Mouse (Mus musculus) c-Kit-positive CD71-negative TER-119-negative erythroid progenitor cells, embryonic 14.5 days (primary cell): ENCODE results near the gene Asic1.
A peak's percentile ranks its signal among the peaks of the same experiment; 100 is the strongest.

Experiments
- DNase-seq: peaks from one replicate; pipeline ENCODE4 v3.0.0-alpha.2; 2013; ENCODE audit warnings: low read depth

Gene Asic1

DNA sequence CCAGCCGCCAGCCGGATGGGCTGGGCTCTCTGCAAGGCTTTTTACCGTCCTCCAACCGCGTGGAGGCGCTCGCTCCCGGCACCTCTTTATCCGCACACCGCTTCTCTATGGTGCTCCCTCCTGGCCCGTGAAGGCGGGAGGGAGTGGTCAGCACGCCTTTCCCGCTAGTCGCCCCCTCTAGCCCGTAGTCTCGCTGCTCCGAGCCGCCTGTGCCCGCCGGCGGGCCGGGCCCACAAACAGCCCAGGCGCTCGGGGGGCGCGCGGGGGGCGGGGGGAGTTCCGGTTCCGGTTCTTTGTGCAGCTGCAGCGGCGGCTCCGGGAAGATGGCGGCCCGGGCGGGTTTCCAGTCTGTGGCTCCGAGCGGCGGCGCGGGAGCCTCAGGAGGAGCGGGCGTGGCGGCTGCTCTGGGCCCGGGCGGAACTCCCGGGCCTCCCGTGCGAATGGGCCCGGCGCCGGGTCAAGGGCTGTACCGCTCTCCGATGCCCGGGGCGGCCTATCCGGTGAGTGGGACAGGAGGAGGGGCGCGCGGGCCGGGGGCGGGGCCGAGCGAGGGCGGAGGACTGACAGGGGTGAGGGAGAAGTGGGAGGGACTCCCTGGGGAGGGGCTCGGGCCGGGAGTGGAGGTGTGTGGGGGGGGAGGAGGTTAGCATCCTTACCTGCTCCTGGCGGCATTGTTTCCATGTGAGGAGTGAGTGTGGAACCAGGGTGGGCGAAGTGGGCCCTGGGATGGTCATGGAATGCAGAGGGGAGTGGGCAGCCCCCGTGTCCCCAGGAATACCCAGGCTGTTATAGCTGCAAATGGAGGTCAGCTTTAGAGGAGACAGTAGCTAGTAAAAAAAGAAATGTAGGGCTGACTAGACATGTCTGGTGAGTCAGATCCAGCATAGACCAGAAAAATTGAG lies 32.1 kb downstream of the Asic1 start, which contains the start of gene Smarcd1:
Gene Smarcd1, plus strand, starts transcription at position 131 of the 902 bp plus-strand sequence.
- peak; percentile 85 for DNase-seq

DNA sequence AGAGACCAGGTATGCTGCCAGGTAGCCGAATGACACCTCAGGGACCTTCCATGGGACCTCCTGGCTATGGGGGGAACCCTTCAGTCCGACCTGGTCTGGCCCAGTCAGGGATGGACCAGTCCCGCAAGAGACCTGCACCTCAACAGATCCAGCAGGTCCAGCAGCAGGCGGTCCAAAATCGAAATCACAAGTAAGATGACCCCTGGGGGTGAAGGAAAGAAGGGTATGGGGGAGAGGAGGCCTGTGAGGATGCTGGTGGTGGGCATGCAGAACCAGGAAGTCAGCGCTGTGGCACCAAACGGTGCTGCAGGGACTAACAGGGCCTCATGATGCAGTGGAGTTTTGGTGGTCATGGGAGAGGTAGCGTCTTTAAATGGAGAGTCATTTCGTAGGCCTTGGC lies 32.9 kb downstream of the Asic1 start:
- DNase-seq = no peak

DNA sequence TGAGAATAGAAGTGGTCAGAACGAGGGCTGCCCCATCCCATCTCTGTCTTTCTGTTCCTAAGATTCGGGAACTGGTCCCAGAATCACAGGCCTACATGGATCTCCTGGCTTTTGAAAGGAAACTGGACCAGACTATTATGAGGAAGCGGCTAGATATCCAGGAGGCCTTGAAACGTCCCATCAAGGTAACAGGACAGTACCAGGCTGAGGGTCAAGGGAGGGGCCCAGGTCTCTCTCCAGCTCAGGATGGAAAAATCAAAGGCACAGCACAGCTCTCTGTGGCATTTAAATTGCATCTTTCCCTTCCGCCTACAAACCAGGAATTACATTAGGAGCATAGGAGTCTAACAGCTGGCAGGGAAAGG lies 33.5 kb downstream of the Asic1 start:
- DNase-seq = no peak

DNA sequence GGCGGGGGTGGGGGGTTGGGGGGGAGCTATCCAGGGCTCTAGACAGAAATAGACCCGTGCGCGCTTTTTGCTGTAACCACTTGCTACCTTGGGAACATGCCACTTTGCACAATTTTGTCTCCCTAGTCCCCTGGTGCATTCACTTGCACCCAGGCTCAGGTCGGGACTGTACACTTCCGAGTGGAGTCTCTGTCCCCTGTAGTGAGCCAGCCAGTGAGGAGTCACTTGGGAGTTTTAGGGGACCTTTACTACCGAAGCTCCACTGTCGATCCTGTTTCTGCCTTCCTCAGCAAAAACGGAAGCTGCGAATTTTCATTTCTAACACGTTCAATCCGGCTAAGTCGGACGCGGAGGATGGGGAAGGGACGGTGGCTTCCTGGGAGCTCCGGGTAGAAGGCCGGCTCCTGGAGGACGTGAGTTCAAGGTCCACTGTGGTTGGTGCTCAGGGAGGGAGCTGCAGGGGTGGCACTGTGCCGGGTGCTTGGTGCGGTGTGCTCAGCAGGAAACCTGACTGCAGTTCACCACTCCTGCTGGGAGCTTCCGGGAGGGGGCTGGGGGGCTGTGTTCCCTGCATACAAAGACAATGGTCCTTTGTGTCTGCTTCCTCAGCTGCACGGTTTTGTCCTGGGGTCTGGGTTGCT lies 34.0 kb downstream of the Asic1 start:
- DNase-seq = no peak

DNA sequence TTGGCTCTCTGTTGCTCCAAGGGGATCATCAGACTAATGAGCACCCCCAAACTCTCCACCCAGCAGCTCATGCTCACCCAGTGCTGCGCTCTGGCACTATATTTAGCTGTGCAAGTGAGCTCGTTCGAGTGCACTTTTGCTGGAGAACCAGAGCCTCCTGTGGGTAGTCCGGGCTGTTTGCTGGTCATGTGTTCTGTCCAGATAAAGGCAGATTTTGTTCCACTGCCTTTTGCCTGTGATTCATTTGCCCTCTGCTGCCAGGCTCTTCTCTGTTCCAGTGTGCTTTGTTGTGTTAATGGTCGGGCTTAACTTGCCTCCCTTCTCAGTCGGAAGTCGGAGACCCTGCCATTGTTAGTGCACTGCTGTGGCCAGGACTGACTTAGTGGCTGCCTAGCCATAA lies 34.7 kb downstream of the Asic1 start:
- DNase-seq = no peak

DNA sequence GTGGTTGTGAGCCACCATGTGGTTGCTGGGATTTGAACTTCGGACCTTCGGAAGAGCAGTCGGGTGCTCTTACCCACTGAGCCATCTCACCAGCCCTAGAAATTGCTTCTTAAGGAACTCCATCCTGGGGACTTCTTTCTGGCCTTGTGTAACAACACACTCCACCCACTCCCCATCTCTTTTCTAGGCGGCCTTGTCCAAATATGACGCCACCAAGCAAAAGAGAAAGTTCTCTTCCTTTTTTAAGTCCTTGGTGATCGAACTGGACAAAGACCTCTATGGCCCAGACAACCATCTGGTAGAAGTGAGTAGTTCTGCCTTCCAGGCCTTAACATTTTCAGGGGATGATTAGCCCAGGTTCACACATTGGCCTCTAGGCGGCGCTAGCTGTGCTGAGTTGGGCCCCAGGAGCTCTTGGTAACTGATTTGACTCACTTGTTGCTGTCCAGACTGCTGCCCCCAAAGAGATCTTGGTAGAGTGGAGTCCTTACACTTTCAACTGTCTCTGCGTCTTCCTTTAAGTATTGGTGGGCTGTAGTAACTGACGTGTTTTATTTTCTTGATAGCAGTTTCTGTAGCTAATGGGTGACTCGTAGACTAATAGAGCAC lies 35.4 kb downstream of the Asic1 start, which contains the start of gene Gm17349:
Gene Gm17349, minus strand, starts transcription at position 51 of the 609 bp plus-strand sequence.
- peak; percentile 76 for DNase-seq

DNA sequence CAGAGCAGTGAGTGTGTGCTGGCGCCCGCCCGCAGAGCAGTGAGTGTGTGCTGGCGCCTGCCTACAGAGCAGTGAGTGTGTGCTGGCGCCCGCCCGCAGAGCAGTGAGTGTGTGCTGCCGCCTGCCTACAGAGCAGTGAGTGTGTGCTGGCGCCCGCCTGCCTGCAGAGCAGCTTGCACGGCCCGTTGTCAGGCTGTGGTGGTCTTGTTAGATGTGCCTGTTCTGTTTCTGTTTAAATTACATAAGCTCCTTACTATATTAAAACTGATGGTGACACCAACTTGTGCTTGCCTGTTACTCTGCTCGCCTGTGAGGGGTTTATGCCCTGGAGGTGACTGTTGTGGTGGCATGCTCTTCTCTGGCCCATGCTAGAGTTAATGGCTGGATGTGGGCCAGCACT lies 38.0 kb downstream of the Asic1 start:
- no peak for DNase-seq

DNA sequence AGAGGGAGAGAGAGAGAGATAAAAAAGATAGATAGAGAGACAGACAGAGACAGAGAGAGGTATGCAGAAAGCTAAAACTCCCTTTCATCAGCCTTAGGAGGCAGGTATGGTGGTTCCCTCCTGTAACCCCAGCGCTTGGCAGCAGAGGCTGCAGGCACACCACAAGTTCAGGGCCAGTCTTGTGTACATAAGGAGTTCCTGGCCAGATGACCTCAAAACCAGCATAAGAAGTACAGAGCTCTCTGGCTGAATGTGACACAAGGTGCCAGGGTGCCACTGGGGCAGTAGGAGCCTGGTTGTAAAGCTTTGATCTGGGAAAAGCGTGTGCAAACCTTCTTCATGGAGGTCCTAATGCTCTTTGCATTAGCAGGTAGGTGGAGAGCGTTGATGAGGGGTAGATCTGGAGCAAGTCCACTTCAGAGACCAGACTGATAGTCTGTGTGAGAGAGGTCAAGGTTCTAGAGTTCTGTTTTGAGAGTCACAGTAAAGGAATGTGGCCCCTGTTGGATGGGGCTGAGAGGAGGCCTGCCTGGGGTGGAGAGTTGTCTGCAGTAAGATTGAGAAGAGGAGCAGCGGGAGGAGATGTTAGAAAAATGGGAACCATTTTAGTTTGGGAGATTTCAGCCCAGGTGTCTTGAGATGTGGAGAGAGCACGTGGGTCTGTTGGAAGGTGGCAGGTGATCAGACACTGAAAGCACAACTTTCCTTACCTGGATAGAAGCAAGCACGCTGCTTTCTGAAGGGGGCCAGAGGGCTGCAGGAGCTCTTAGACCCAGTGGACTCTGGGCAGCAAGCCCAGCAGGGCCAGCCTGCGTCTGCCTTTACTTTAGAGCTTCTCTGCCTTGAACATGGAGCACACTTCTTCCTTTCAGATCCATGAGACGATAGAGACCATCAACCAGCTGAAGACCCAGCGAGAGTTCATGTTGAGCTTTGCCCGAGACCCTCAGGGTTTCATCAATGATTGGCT lies 40.3 kb downstream of the Asic1 start:
- no peak for DNase-seq

DNA sequence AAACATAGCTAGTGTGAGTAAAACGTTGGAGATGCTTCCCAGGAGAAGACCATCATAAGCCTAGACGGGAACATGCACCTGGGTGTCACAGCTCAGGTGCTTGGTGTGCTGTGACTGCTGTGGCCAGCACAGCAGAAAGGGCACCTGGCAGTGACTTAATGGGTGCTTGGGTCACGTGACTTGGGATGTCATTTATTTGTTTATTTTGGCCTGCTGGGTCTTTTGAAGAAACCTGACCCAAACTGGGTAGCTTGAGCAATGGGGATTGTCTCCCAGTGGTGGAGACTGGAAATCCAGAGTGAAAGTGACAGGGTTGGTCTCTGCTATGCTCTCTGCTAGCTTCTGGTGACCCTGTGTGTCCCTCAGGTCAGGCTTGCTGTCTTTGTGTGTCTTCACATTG lies 41.3 kb downstream of the Asic1 start:
- DNase-seq = no peak

DNA sequence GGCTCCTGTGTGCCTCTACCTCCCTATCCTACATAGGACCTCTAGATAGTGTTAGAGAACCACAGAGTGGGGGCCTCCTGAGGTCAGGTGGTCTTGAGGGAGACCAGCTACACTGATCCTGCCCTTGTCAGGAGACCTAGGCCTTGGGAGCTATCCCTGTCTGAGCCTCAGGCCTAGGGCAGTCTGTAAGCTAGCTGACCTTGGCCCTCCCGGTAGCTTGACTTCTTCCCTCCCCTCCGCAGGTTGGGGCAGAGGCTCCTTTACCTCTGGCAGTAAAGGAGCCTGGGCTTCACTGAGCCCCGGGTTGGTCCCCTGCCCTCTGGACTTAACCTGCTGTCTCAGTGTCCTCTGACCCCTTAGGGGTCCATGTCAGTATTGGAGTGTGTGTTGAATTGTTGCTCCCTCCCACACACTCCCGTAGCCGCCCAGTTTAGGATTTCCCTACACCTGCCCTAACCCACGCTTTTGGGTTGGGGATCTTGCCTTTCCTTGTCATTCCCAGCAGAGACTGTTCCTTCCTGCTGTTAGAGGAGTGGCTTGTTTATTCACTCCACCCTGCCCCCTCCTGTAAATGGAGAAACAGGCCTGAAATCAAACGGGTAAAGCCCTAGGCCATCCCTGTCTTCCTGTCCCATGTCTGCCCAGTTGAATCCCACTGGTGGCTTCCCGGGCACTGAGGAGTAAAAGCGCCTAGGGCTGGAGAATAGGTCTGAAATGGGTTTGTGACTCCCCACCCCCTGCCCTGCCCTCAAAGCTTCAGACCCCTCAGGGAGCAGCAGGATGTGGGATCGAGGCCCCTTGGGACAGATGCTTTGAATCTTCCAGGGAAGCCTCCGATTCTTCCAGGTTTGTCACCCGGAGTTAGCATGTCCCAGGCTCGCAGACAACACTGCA lies 42.7 kb downstream of the Asic1 start:
- no peak for DNase-seq

DNA sequence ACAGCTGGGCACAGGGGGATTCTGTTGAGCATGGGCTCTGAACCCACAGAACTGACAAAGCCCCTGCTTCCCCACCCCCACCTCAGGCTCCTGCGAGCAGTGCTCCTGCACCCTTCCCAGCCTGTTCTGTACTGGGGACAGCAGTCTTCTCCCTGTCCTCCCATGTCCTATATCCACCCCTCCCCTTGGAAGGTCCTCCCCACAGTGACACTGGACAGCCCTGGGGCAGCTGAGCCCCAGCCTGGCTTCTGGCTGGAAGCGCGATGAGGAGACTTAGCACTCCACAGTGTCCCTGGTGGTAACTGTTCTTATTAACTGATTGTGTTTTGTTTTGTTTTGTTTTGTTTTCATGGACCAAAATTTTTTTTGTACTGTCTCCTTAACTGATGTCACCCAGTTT lies 43.4 kb downstream of the Asic1 start:
- no peak for DNase-seq

DNA sequence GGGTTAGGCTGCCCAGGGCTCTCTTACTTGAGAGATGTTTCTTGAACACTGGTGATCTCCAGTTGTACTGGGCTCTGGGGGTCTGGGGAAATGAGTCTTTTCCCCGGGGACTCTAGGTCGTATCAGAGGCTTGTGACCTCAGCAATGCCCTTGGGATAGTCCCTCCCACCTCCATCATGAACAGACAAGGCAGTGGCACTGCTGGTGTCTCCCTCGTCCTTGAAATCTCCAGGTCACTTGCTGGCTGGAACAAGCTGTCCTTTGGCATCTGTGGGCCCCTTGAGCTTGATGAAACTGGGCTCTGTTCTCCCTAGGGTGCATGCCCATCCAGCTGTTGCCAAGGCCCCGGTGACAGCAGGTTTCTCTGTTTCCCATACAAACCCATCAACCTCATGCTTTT lies 44.0 kb downstream of the Asic1 start:
- no peak for DNase-seq

DNA sequence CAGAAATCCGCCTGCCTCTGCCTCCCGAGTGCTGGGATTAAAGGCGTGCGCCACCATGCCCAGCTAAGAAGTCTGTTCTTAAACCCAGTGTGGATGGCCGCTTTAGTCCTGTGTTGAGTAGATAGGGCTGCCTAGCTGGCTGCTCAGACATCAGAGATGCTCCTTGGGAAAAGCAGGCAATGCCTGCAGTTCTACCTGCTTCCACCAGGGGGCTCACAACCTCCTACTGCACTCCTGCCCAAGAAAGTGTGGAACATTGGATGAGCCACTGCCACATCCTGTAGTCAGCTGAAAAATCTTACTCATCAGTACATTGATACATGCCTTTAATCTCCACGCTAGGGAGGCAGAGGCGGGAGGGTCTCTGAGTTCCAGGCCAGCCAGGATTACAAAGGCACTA lies 44.7 kb downstream of the Asic1 start:
- no peak for DNase-seq

DNA sequence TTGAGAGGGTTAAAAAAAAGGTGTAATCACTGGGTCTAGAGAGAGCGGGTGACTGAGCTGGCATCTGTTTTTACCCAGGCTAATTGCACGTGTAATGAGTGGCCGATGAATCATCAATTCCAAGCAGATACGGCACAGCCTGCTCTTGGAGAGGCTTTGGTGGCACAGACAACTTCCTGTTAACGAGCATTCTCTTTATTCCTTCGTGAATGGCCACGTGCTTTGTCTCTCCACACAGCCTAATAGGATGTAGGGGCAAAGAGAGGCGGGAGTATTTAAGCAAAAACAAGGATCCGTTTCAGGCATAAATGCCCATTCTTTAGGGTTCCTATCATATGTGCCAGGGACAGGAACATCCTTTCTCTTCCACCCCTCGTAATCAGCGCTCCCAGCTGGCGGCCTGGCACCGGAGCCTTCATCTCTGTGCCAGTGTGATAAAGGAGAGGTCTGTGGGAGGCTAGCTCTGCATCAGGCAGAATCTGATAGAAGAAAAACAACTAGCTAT lies 45.2 kb downstream of the Asic1 start:
- no peak for DNase-seq

DNA sequence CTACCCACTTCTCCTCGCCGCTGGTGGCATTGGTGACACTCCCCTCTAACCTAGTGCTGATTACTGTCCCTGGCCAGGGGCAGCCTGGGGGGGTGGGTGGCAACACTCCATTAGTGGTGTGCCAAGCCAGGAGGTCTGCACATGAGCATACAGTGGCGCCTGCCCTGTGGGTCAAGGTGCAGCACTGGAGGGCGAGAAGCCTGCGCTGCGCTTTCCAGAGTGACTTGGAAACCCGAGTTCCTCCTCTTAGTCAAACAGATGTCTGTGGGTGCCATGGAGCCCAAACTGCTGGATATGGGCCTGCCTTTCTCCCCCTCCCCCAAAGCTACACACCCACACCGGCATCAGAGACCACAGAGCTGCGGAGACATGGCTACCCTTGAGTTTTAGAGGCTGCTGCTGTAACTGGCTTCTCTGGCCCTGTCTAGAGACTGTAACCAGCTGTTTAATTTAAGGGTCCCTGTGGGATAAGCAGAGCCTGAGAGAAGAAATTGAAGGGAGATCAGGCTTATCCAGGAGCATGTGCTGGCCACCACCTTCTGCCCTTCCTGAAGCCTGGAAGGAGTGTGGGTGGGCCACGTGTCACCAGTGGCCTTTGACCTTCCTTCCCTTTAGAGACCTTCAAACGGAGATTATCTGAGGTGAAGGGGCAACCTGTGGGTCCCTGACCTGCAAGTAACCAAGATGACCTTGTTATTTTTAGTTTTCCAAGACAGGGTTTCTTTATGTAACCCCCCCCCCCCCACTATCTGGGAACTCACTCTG lies 46.0 kb downstream of the Asic1 start:
- DNase-seq = no peak

DNA sequence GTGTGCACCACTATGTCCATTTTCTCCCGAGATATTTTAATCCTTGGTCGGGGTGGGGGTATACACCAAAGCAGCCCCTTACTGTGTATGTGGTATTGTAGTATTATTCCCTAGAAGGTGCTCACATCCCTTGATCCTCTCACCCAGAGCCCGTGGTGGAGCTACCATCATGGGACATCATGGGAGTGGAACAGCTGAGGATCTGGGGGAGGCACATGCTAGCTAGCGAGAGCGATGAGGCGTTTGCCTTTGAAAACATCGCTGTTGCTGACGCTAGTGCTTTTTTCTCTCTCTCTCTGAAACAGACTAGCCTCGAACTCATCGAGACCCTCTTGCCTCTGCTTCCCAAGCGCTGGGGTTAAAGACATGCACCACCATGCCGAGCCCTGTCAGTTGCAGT lies 46.6 kb downstream of the Asic1 start:
- DNase-seq = no peak

DNA sequence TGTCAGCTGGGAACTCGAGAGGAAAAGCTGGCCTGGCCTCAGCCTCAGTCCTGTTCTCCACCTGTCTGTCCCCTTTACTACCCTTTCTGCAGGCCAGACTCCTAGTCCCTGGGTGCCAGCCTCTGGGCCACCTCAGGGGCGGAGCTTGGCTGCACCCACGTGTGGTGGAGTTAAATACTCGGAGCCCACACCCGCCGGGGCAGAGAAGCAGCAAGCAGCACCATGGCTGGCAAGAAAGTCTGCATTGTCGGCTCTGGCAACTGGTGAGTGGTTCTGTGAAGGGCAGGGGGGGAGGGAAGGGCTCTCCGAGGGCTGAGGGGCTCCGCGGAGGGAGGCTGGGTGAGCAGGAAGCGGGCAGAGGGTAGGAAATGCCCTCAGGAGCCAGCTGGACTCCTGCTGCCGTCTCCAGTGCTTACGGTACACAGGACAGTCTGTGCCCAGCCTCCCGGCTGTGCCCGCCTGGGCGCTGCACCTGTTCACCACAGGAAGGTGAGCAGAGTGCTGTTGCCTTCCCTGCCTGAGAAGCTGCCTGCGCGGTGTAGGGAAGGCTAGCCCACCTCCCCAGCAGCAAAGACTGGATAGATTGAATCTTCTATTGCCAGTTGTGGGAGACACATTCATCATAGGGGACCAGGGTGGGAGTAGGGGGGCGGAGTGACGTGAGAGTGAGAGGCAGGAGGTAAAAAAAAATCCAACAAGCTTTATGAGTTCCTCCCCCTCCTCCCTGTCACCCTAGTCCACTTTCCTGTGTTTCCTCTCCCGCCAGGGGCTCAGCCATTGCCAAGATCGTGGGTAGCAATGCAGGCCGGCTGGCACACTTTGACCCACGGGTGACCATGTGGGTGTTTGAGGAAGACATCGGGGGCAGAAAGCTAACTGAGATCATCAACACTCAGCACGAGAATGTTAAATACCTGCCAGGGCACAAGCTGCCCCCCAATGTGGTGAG lies 47.5 kb downstream of the Asic1 start, which contains the start of gene Gpd1:
Gene Gpd1, plus strand, starts transcription at position 130 of the 949 bp plus-strand sequence.
- no peak for DNase-seq

DNA sequence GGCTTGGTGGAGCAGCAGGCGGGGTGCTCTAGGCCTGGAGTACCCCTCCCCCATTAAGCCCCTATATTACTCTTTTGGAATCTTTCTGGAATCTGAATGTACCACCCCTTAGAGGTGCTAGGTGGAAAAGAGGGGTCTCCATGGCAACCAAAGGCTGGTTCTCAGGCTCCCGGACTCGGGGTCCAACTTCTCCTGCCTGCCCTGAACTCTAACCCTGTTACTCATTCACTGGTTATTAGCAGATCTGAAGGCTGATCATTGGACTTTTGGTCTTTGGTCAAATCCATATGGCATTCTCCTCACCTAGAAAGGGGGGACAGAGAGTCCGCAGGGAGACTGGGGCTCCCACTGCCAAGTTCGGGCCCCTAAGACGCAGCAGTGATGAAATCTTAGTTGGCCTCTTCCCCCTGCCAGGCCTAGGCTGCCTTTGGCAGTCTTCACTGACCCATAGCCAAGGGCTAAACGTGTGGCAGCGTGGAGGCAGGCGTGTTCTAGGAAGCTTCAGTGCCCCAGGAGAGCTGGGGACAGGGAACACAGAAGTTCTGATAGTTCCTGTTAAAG lies 48.4 kb downstream of the Asic1 start:
- DNase-seq = no peak
